Mouse (Mus musculus) myocyte (in vitro differentiated cells): ENCODE results near the gene Spindoc. TPM values are rescaled to one million over a fixed set of nuclear protein-coding genes. Genes with fewer than 3 reads are reported as not detected.

Experiments used
- H3K27me3 ChIP-seq: one replicate; pipeline ENCODE4 v1.6.1; 2011; ENCODE audit not compliant: control insufficient read depth, insufficient read depth, insufficient read length
- H3K36me3 ChIP-seq: one replicate; pipeline ENCODE4 v1.6.1; 2011; ENCODE audit not compliant: control insufficient read depth, insufficient read depth
- H3K4me2 ChIP-seq: one replicate; pipeline ENCODE4 v1.6.1; 2011; ENCODE audit warnings: low read depth, control low read depth
- H3K4me3 ChIP-seq: one replicate; pipeline ENCODE4 v1.5.1; 2011; ENCODE audit warnings: mild to moderate bottlenecking, control low read depth, moderate library complexity
- H3K79me2 ChIP-seq: one replicate; pipeline ENCODE4 v1.6.1; 2011; ENCODE audit not compliant: control insufficient read depth, insufficient read depth
- H3ac ChIP-seq: one replicate; pipeline ENCODE4 v1.6.1; 2011; ENCODE audit not compliant: control insufficient read depth, insufficient read length
- CEBPB ChIP-seq: IDR thresholded peaks from 2 replicates; pipeline ENCODE4 v1.6.1; 2011; ENCODE audit warnings: mild to moderate bottlenecking, moderate library complexity; ENCODE audit not compliant: poor library complexity, insufficient read depth, severe bottlenecking
- E2F4 ChIP-seq: IDR thresholded peaks from one replicate; pipeline ENCODE4 v1.6.1; 2011; ENCODE audit warnings: mild to moderate bottlenecking, control low read depth, moderate library complexity; ENCODE audit not compliant: insufficient read depth
- MAX ChIP-seq: IDR thresholded peaks from one replicate; pipeline ENCODE4 v1.6.1; 2011; ENCODE audit warnings: low read depth, mild to moderate bottlenecking, control low read depth
- MYOG ChIP-seq, 3 experiments: IDR thresholded peaks; one replicate each; pipeline ENCODE4 v1.6.1; 2011; ENCODE audit warnings: control low read depth in 2 of 3, low read depth in 2 of 3, mild to moderate bottlenecking in 2 of 3; ENCODE audit not compliant: insufficient read length in 2 of 3, control insufficient read depth in 1 of 3, insufficient read depth in 1 of 3
- POLR2A ChIP-seq: IDR thresholded peaks from one replicate; pipeline ENCODE4 v1.6.1; 2011; ENCODE audit warnings: low read depth, mild to moderate bottlenecking, control low read depth, moderate library complexity; ENCODE audit not compliant: insufficient read length
- POLR2AphosphoS2 ChIP-seq: IDR thresholded peaks from one replicate; pipeline ENCODE4 v1.6.1; 2011; ENCODE audit warnings: low read depth, control low read depth; ENCODE audit not compliant: insufficient read length
- REST ChIP-seq: IDR thresholded peaks from one replicate; pipeline ENCODE4 v1.6.1; 2011; ENCODE audit warnings: mild to moderate bottlenecking, control low read depth, moderate library complexity; ENCODE audit not compliant: insufficient read depth, insufficient read length
- SRF ChIP-seq: IDR thresholded peaks from one replicate; pipeline ENCODE4 v1.6.1; 2011; ENCODE audit warnings: low read depth; ENCODE audit not compliant: control insufficient read depth, insufficient read length
- TCF12 ChIP-seq: IDR thresholded peaks from one replicate; pipeline ENCODE4 v1.6.1; 2011; ENCODE audit warnings: mild to moderate bottlenecking, control low read depth; ENCODE audit not compliant: poor library complexity, insufficient read depth, severe bottlenecking
- TCF3 ChIP-seq: IDR thresholded peaks from one replicate; pipeline ENCODE4 v1.6.1; 2011; ENCODE audit warnings: low read depth, control low read depth; ENCODE audit not compliant: insufficient read length
- USF1 ChIP-seq: IDR thresholded peaks from one replicate; pipeline ENCODE4 v1.6.1; 2011; ENCODE audit warnings: low read depth, mild to moderate bottlenecking, control low read depth, moderate library complexity
- polyA plus RNA-seq: library from polyadenylated mRNA; unstranded; fragments of >200 nt; fragmentation: generic; extraction: Trizol; gene quantifications from one replicate; pipeline ENCODE4 v1.2.1, GENCODE M21; 2012; ENCODE audit warnings: missing spikeins

Gene Spindoc
- 20.4 TPM for polyA plus RNA-seq

DNA sequence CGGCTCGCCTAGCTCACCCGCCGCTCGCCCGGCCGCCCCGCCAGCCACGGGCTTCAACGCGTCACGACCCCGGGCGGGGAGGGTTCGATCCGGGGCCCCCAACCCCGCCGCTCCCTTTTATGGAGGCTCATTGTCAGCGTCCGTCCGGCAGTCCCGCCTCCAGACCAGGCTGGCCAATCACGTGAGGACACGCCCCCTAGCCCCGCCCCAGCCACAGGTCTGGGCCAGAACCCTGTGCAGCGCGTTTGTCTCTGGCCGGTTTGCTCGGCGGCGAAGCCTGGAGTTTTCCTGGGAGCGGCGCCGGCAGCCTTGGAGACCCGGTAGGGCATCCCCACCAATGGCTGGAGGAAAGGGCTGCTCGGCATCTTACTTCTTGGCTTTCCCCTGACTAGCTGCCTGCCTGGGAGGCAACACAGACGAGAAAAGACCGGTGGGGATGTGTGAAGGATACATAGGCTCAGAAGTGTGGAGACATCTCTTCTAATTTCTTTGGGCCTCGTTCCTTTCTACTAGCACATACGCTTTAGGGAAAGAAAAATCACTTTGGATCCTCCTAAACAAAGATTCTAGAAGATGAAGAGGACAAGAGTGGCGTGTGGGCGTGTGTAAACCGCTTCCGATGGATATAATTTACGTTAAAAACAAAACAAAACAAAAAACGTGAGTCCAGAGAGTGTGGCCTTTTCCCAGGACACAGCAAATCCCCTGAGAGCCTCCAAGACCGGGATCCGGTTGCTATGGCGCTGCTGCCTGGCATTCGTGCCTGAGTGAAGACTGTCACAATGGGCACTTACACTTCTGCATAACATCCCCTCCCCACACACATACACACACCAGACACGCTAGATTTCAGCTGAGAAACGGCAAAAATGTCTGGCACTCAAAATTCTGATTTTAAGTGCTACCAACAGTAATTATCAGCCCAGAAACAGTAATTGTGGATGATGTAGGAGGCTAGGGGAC lies at the start of gene Spindoc:
Gene Spindoc (minus strand): TSS at position 92 of the 963 bp plus-strand sequence.
- Histone ChIP-seq H3K4me3 (peak within 1 kb of the TSS; percentile 61), H3ac (peak within 1 kb of the TSS; percentile 42), H3K4me2 (peak within 1 kb of the TSS; percentile 89), H3K27me3 (no peaks in the 10 kb centered on the region), H3K36me3 (no peaks in the 10 kb centered on the region), H3K79me2 (peaks cover 19% of the 10 kb centered on the region)
- TF ChIP-seq TCF3 (no peak), MYOG (IDR thresholded peaks at IDR 0.05; ENCODE audit: control insufficient read depth in 1 of 3, insufficient read depth in 1 of 3, insufficient read length in 2 of 3, low read depth in 2 of 3) (peak in 1 of 3 experiments; percentile 23), SRF (peak; percentile 88), CEBPB (no peak), POLR2A (peak; percentile 80), E2F4 (no peak), USF1 (peak; percentile 63), MAX (no peak), POLR2AphosphoS2 (peak; percentile 81)

DNA sequence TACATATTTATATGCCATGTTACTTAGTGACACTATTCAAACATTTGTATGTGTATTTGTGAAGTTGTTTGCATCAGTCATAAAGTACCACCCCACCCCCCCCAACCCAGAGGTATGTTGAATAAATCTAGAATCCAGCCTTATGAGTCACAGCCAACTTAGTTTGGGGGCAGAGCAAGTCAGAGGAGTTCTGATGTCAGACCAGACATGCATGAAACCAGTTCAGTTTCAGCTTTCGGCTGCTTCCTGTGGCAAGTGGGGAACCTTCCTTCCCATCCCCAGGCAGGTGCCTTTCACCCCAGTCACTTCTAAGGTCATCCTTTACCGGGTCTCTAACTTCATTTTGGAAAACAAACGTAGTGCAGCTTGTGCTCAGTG lies 42.6 kb upstream of the Spindoc start:
- Histone ChIP-seq H3K27me3 (no peaks in the 10 kb centered on the region), H3K79me2 (peaks cover 4% of the 10 kb centered on the region), H3K4me3 (no peak overlapping the region), H3K36me3 (peaks cover 38% of the 10 kb centered on the region), H3ac (no peak overlapping the region), H3K4me2 (no peak overlapping the region)
- peak; percentile 22 for TF ChIP-seq POLR2AphosphoS2
- no peak for TF ChIP-seq SRF

DNA sequence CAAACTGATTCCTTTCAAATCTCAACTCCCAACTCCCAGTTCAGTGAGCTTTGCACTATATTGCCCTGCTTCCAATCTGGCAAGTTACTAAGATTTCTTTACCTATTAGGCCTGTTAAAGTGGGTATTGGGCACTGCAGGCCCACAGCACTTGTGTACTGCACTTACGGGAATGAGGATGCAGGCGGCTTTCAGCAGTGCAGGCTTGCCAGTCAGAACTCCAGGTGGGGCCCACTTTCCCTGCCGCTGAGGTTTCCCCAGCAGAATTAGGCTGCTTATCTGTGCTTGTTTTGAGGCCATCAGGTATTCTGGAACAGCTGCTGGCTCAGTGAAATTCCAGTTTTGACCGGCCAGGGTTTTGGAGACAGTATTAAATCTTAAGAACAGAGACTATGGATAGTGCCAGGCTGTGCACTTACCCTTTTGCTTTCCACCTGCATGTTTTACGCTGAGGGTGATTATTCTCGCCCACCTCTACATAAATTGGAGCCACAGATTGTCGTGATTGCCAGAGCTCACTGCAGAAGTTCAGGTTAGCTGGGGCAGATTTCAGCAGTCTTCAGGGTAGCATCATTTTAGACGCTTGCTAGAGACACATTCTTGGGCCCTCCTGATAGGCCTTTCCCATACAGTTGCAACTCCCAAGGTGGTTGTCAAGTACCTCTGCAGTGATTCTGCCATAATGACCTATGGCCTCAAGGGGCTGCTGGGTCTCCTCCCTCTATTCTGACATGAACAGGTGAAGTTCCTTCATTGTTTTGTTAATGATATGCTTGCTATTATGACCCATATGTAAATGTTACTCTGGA lies 42.0 kb upstream of the Spindoc start:
- peaks cover 9% of the 10 kb centered on the region for H3K79me2 ChIP-seq
- no peak for TF ChIP-seq CEBPB
- TF ChIP-seq USF1 = no peak
- TF ChIP-seq MYOG (IDR thresholded peaks at IDR 0.05; ENCODE audit: control insufficient read depth in 1 of 3, insufficient read depth in 1 of 3, insufficient read length in 2 of 3, low read depth in 2 of 3) = no peak
- TF ChIP-seq MAX = no peak
- peak; percentile 21 for TF ChIP-seq POLR2AphosphoS2
- TF ChIP-seq SRF = no peak
- H3ac ChIP-seq = no peak overlapping the region

DNA sequence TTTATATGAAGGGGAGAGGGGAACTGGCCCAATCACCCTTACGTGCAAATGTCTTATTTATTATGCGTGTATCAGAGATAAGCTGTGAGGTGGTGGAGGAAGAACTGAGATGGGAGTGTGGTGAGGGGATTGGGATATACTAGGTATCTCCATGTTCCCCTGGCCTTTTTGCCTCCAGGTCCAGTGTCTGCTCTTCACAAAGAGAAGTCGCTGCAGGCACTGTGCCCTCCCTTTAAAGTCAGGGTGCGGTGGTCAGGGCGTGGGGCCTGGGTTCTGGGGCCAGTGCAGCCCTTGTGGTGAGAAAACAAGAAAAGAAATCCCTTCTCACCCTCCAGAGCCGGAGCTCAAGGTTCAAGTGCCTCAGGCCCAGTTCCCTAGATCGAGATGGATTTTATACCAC lies 41.3 kb upstream of the Spindoc start:
- H3ac ChIP-seq = no peak overlapping the region
- no peak overlapping the region for H3K4me2 ChIP-seq
- H3K27me3 ChIP-seq = no peaks in the 10 kb centered on the region
- H3K36me3 ChIP-seq = peaks cover 29% of the 10 kb centered on the region
- H3K4me3 ChIP-seq = no peak overlapping the region
- H3K79me2 ChIP-seq = peaks cover 16% of the 10 kb centered on the region
- TF ChIP-seq POLR2AphosphoS2 (peak; percentile 37), REST (no peak)

More for the DNA sequence above, 42.0 kb upstream of the Spindoc start:
- H3K36me3 ChIP-seq = peaks cover 35% of the 10 kb centered on the region
- H3K4me3 ChIP-seq = no peak overlapping the region
- H3K27me3 ChIP-seq = no peaks in the 10 kb centered on the region
- no peak overlapping the region for H3K4me2 ChIP-seq

DNA sequence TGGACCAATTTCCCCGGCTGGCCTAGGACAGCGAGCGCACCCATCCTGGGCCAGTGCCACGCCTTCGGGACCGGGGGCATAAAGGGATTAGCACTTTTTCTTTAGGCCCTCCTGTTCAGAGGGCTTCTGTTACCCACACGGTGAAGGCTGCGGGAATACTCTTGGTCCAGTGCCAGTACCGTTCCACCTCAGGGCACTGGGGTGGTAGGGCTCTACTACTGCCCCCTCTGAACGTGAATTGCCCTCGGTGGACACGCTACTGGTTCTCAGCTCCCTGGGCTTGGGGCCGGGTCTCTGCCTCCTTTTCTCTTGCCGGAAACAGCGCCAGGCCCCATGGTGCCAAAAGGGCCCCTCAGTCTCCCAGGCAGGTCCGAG lies 40.8 kb upstream of the Spindoc start:
- peaks cover 28% of the 10 kb centered on the region for H3K36me3 ChIP-seq
- H3K79me2 ChIP-seq = peaks cover 21% of the 10 kb centered on the region
- H3K4me3 ChIP-seq = no peak overlapping the region
- no peak overlapping the region for H3K4me2 ChIP-seq
- TF ChIP-seq POLR2AphosphoS2 (peak; percentile 75), TCF12 (no peak)
- no peaks in the 10 kb centered on the region for H3K27me3 ChIP-seq
- no peak overlapping the region for H3ac ChIP-seq
